In the genomic region with DNA sequence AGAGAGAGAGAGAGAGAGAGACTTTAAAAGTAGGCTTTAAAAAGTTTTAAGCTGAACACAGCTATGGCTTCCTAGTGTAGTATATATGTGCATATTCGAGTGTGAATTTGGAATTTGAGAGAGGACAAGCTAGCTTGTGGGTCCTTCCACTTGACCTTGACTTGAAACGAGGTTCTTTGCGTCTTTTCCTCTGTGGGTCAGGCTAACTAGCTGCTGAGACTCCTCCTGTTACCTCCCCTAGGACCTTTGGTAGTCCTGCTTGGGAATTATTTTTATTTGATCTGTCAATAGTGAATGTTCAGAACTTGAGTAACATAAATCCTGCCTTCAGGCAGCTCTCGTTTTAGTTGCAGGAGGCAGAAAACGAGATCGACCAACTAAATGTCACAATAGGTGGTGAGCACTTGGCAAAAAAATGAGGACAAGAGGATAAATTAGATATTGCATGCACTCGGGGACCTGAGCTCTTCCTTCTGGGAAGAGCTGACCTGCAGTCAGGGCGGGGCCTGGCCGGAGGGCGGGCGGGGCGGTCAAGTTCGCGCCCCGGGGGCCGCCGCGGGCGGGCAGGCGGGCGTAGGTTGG, we compare ENCODE assay signal across 8 mouse cellular contexts. TPM values are rescaled to one million over a fixed set of nuclear protein-coding genes. Genes with fewer than 3 reads are reported as not detected.
DNase-seq lines count a peak whose midpoint lies in the region; ATAC-seq and TF ChIP-seq lines count a peak whose summit lies in the region.

No protein-coding gene starts in this region.

- in situ Hi-C loops in Patski (cut with MboI; ENCODE audit: low pct_unique_long_range_greater_than_20kb) = no loop called here

- intact Hi-C loops in heart, postnatal 10 days (cut with DNase I) = loop anchor here (10.0 kb wide), 1 partner anchor 374 kb away; a partner anchor contains a TSS

- no peaks in the 10 kb centered on the region for H3K27me3 ChIP-seq in heart, embryonic 16.5 days (ENCODE audit: control insufficient read depth, insufficient read depth, low read length)
- no peaks in the 10 kb centered on the region for H3K27me3 ChIP-seq in Patski
- H3K27me3 ChIP-seq in midbrain, embryonic 11.5 days (ENCODE audit: control insufficient read depth, insufficient read depth, low read length) = no peaks in the 10 kb centered on the region

- peak overlapping the region; percentile 86 for H3K4me3 ChIP-seq in heart, embryonic 16.5 days (ENCODE audit: low read length)
- peak overlapping the region; percentile 95 for H3K4me3 ChIP-seq in midbrain, embryonic 11.5 days (ENCODE audit: low read depth, low read length)

- H3K9ac ChIP-seq in heart, embryonic 16.5 days (ENCODE audit: low read length) = peak overlapping the region; percentile 78
- H3K9ac ChIP-seq in midbrain, embryonic 11.5 days (ENCODE audit: low read length) = peak overlapping the region; percentile 79

- no peak for TF ChIP-seq CTCF in Patski (IDR thresholded peaks at IDR 0.05)

- H3K27ac ChIP-seq in heart, embryonic 16.5 days (ENCODE audit: low read length) = peak overlapping the region; percentile 84
- H3K27ac ChIP-seq in midbrain, embryonic 11.5 days (ENCODE audit: low read depth, low read length) = peak overlapping the region; percentile 30; the same call in 1 of the 2 replicates

- peak overlapping the region; percentile 67 for H3K4me2 ChIP-seq in heart, embryonic 16.5 days (ENCODE audit: low read depth, low read length)
- peak overlapping the region; percentile 69 for H3K4me2 ChIP-seq in midbrain, embryonic 11.5 days

- no peak for DNase-seq in heart, postnatal 10 days
- no peak for DNase-seq in Patski (ENCODE audit: low read depth, low spot score)
- DNase-seq in gonadal fat pad, adult 2 months (ENCODE audit: low read depth) = peak; percentile 59
- DNase-seq in midbrain, embryonic 11.5 days (ENCODE audit: low spot score, missing footprints) = peak; percentile 93
- no peak for DNase-seq in yolk sac, embryonic 10.5 days (ENCODE audit: low spot score)
- no peak for DNase-seq in adrenal gland, postnatal 14 days
- DNase-seq in spleen, adult 18-20 months = no peak

- H3K4me1 ChIP-seq in heart, embryonic 16.5 days (ENCODE audit: control insufficient read depth, insufficient read depth, low read length) = peaks cover 15% of the 10 kb centered on the region
- peaks cover 17% of the 10 kb centered on the region for H3K4me1 ChIP-seq in midbrain, embryonic 11.5 days (ENCODE audit: control insufficient read depth, insufficient read depth, low read length)

- POLR2A ChIA-PET in Patski (lab: Charles Lee) = interaction anchor here (0.7 kb wide), 1 partner anchor 28 kb away, joined by 4 read pairs; no protein-coding TSS in a partner anchor

- WGBS in heart, embryonic 16.5 days = 5% methylated on average over 21 of the region's 21 CpGs
- WGBS in midbrain, embryonic 11.5 days = 6% methylated on average over 20 of the region's 21 CpGs

- ATAC-seq in heart, embryonic 16.5 days (replicated peaks; ENCODE audit: extremely low read depth, insufficient read depth, low FRiP score) = no peak
- peak; percentile 76 for ATAC-seq in Patski
- ATAC-seq in midbrain, embryonic 11.5 days (ENCODE audit: low FRiP score) = peak; percentile 1

- H3K9me3 ChIP-seq in heart, embryonic 16.5 days (replicated peaks; ENCODE audit: control insufficient read depth, low read length) = no peaks in the 10 kb centered on the region
- no peaks in the 10 kb centered on the region for H3K9me3 ChIP-seq in midbrain, embryonic 11.5 days (ENCODE audit: control insufficient read depth, low read length)

- CTCF ChIA-PET in Patski (lab: Charles Lee) = interaction anchor here (1.0 to 2.4 kb wide), 2 partner anchors 18 to 19 kb away, joined by 3 to 9 read pairs; no protein-coding TSS in a partner anchor

- H3K36me3 ChIP-seq in heart, embryonic 16.5 days (ENCODE audit: control insufficient read depth, insufficient read depth) = peaks cover 7% of the 10 kb centered on the region
- 0 out of 2 replicates have a peak, but pooled peaks cover 3% of the 10 kb centered on the region for H3K36me3 ChIP-seq in midbrain, embryonic 11.5 days (ENCODE audit: control insufficient read depth, insufficient read depth, low read length)

RNA-seq across cellular contexts. Expression of a gene that starts 0.4 kb away (rescaled TPM):
- polyA plus RNA-seq in heart, embryonic 16.5 days (2015; fragmentation: Nextera tagmentation; extraction: Ambion mirVana) = 36.0 and 36.9 TPM in 2 replicates
- total RNA-seq in heart, postnatal 10 days (2021) = 10 to 100 TPM; 13.9 to 15.6 TPM
- 34.7 TPM for polyA plus RNA-seq in Patski (2021)
- 17.1 and 19.2 TPM in 2 replicates for polyA plus RNA-seq in gonadal fat pad, adult 2 months (2012; rRNA removed)
- polyA plus RNA-seq in midbrain, embryonic 11.5 days (2014; fragmentation: Nextera tagmentation; extraction: Ambion mirVana) = 70.5 and 73.5 TPM in 2 replicates
- total RNA-seq in adrenal gland, postnatal 14 days (2021) = 18.1 and 19.1 TPM in 2 replicates

RNA-seq across cellular contexts. Expression of a gene that starts 31.1 kb away (rescaled TPM):
- polyA plus RNA-seq in heart, embryonic 16.5 days (2015; fragmentation: Nextera tagmentation; extraction: Ambion mirVana) = 9.3 and 9.4 TPM in 2 replicates
- total RNA-seq in heart, postnatal 10 days (2021) = 10 to 100 TPM; 19.5 to 23.4 TPM
- polyA plus RNA-seq in Patski (2021) = 26.2 TPM
- polyA plus RNA-seq in gonadal fat pad, adult 2 months (2012; rRNA removed) = 14.1 and 14.5 TPM in 2 replicates
- 39.8 and 41.6 TPM in 2 replicates for polyA plus RNA-seq in midbrain, embryonic 11.5 days (2014; fragmentation: Nextera tagmentation; extraction: Ambion mirVana)
- 31.5 and 35.1 TPM in 2 replicates for total RNA-seq in adrenal gland, postnatal 14 days (2021)

Comparison
In these comparisons a context has a peak if more than half of its experiments do, and no peak if none do; other contexts are left out.
1. DNase-seq: peak in gonadal fat pad, adult 2 months (single experiment) and midbrain, embryonic 11.5 days (single experiment); none in heart, postnatal 10 days (0 of 2), Patski (single experiment), yolk sac, embryonic 10.5 days (single experiment), adrenal gland, postnatal 14 days (single experiment) and spleen, adult 18-20 months (0 of 2).